Mouse (Mus musculus) erythroblast, embryonic 14.5 days (primary cell): Measurements from ENCODE around the gene Cd47. TPM values are rescaled to one million over a fixed set of nuclear protein-coding genes. Genes with fewer than 3 reads are reported as not detected.

ENCODE experiments used
- H3K27me3 ChIP-seq: 2 replicates; pipeline ENCODE4 v1.6.1; 2012; ENCODE audit warnings: inconsistent platforms; ENCODE audit not compliant: control insufficient read depth
- H3K36me3 ChIP-seq: 2 replicates; pipeline ENCODE4 v1.6.1; 2012; ENCODE audit warnings: mild to moderate bottlenecking, inconsistent platforms; ENCODE audit not compliant: control insufficient read depth
- H3K4me1 ChIP-seq: 2 replicates; pipeline ENCODE4 v1.6.1; 2012; ENCODE audit warnings: inconsistent platforms; ENCODE audit not compliant: control insufficient read depth
- H3K4me3 ChIP-seq: replicated peaks from 2 replicates; pipeline ENCODE3; 2012; ENCODE audit warnings: moderate library complexity, mild to moderate bottlenecking, inconsistent platforms
- H3K9me3 ChIP-seq: 2 replicates; pipeline ENCODE4 v1.6.1; 2012; ENCODE audit warnings: low read length, inconsistent platforms, mixed read lengths; ENCODE audit not compliant: control insufficient read depth
- GATA1 ChIP-seq: IDR thresholded peaks from 2 replicates; pipeline ENCODE4 v1.6.1; 2012; ENCODE audit warnings: low read length, inconsistent platforms, mixed read lengths
- TAL1 ChIP-seq: IDR thresholded peaks from 3 replicates; pipeline ENCODE4 v1.6.1; 2012; ENCODE audit warnings: low read length, inconsistent platforms, mixed read lengths
- polyA plus RNA-seq: library from polyadenylated mRNA; stranded (reverse); fragments of >175 nt; gene quantifications from 2 replicates; pipeline ENCODE4 v1.2.3, GENCODE M21; 2012

Cd47 gene
- polyA plus RNA-seq, 1 experiment: 22.4 TPM

- Histone ChIP-seq H3K36me3 (no peaks in the 10 kb centered on the region), H3K4me3 (no peak overlapping the region), H3K4me1 (no peaks in the 10 kb centered on the region), H3K27me3 (no peaks in the 10 kb centered on the region), H3K9me3 (no peaks in the 10 kb centered on the region)
- no peak for TF ChIP-seq GATA1
- no peak for TF ChIP-seq TAL1
Observed at GRCm38 (mm10) chr16:49943726-49944125, 143.4 kb downstream of the Cd47 start.

- H3K36me3 ChIP-seq: no peaks in the 10 kb centered on the region
- no peaks in the 10 kb centered on the region for H3K27me3 ChIP-seq
- H3K4me3 ChIP-seq: no peak overlapping the region
- no peaks in the 10 kb centered on the region for H3K4me1 ChIP-seq
- TF ChIP-seq TAL1 (no peak), GATA1 (no peak)
- H3K9me3 ChIP-seq: no peaks in the 10 kb centered on the region
Observed at GRCm38 (mm10) chr16:49945084-49945483, 144.8 kb downstream of the Cd47 start.

- Histone ChIP-seq H3K4me1 (no peaks in the 10 kb centered on the region), H3K36me3 (no peaks in the 10 kb centered on the region), H3K27me3 (no peaks in the 10 kb centered on the region), H3K9me3 (no peaks in the 10 kb centered on the region), H3K4me3 (no peak overlapping the region)
- no peak for TF ChIP-seq TAL1
- TF ChIP-seq GATA1: no peak
Observed at GRCm38 (mm10) chr16:49947049-49947448, 146.7 kb downstream of the Cd47 start.

GRCm38 (mm10) chr16:49947610-49948009 lies 147.3 kb downstream of the Cd47 start:
- Histone ChIP-seq H3K4me1 (no peaks in the 10 kb centered on the region), H3K27me3 (no peaks in the 10 kb centered on the region), H3K36me3 (no peaks in the 10 kb centered on the region), H3K9me3 (no peaks in the 10 kb centered on the region), H3K4me3 (no peak overlapping the region)
- TF ChIP-seq GATA1 (no peak), TAL1 (no peak)

- no peaks in the 10 kb centered on the region for H3K4me1 ChIP-seq
- no peaks in the 10 kb centered on the region for H3K27me3 ChIP-seq
- H3K9me3 ChIP-seq: no peaks in the 10 kb centered on the region
- no peak overlapping the region for H3K4me3 ChIP-seq
- TF ChIP-seq TAL1 (no peak), GATA1 (no peak)
- H3K36me3 ChIP-seq: no peaks in the 10 kb centered on the region
Observed at GRCm38 (mm10) chr16:49948287-49948686, 148.0 kb downstream of the Cd47 start.

- Histone ChIP-seq H3K4me1 (no peaks in the 10 kb centered on the region), H3K9me3 (no peaks in the 10 kb centered on the region)
- TF ChIP-seq GATA1 (no peak), TAL1 (no peak)
Observed at GRCm38 (mm10) chr16:49949261-49949660, 148.9 kb downstream of the Cd47 start.

GRCm38 (mm10) chr16:49950340-49950739 lies 150.0 kb downstream of the Cd47 start:
- TF ChIP-seq GATA1 (no peak), TAL1 (no peak)
- no peak overlapping the region for H3K4me3 ChIP-seq
- H3K27me3 ChIP-seq: no peaks in the 10 kb centered on the region

More at GRCm38 (mm10) chr16:49949261-49949660, 148.9 kb downstream of the Cd47 start:
- Histone ChIP-seq H3K4me3 (no peak overlapping the region), H3K36me3 (no peaks in the 10 kb centered on the region), H3K27me3 (no peaks in the 10 kb centered on the region)

GRCm38 (mm10) chr16:49951288-49951691 lies 151.0 kb downstream of the Cd47 start:
- H3K4me3 ChIP-seq: no peak overlapping the region
- no peaks in the 10 kb centered on the region for H3K27me3 ChIP-seq
- H3K36me3 ChIP-seq: no peaks in the 10 kb centered on the region
- H3K4me1 ChIP-seq: no peaks in the 10 kb centered on the region
- H3K9me3 ChIP-seq: no peaks in the 10 kb centered on the region
- TF ChIP-seq GATA1: no peak
- TF ChIP-seq TAL1: no peak

More at GRCm38 (mm10) chr16:49950340-49950739, 150.0 kb downstream of the Cd47 start:
- Histone ChIP-seq H3K36me3 (no peaks in the 10 kb centered on the region), H3K9me3 (no peaks in the 10 kb centered on the region), H3K4me1 (no peaks in the 10 kb centered on the region)

- H3K4me3 ChIP-seq: no peak overlapping the region
- H3K4me1 ChIP-seq: no peaks in the 10 kb centered on the region
- TF ChIP-seq GATA1: no peak
- no peak for TF ChIP-seq TAL1
- H3K36me3 ChIP-seq: no peaks in the 10 kb centered on the region
- H3K27me3 ChIP-seq: no peaks in the 10 kb centered on the region
- no peaks in the 10 kb centered on the region for H3K9me3 ChIP-seq
Observed at GRCm38 (mm10) chr16:49951925-49952523, 151.7 kb downstream of the Cd47 start.

GRCm38 (mm10) chr16:49953817-49954216 lies 153.5 kb downstream of the Cd47 start:
- Histone ChIP-seq H3K27me3 (no peaks in the 10 kb centered on the region), H3K4me1 (no peaks in the 10 kb centered on the region), H3K9me3 (no peaks in the 10 kb centered on the region), H3K4me3 (no peak overlapping the region), H3K36me3 (no peaks in the 10 kb centered on the region)
- no peak for TF ChIP-seq TAL1
- TF ChIP-seq GATA1: no peak
